Mouse (Mus musculus) embryo, embryonic 10.5 days (tissue): ENCODE results near the gene Scmh1.
"Not testable (repeated sequence)": the region's sequence is repeated elsewhere in the genome, so short reads cannot be mapped to it uniquely, and the experiment has no call there.

ENCODE experiments used
- DNase-seq: peaks from one replicate; pipeline ENCODE4 v3.0.0-alpha.2; 2015; ENCODE audit warnings: low spot score

Scmh1 gene

DNA sequence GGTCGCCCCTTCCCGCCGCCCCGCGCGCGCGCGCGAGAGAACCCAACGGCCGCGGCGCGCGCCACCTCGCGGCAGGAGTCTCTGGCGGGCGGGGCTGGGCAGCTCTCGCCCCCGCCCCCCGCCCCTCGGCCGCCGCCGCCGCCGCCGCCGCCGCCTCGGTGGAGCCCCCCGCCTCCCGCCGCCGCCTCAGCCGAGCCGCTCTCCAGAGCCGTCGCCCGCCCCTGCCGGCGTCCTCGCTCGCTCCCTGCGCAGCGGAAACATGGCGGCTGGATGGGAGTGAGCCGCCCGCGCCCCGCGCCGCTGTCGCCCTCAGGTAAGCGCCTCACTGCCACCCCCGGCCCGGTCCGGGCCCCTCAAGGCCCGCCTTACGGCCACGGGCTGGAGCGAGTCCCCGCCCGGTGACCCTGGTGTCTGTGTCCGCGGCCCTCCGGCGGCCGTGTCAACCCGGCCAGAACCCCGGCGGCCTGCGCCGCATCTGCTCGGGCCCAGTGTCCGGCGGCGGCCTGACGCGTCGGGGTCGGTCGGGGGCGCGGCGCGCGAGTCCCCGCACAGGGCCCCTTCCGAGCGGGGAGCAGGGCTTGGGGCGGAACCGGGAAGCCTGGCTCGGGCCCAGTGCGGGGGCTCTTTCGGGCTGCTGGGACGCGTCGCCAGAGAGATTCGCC lies at the start of gene Scmh1:
TSS of gene Scmh1 (plus strand) at position 138 of the 662 bp plus-strand sequence.
- peak; percentile 88 for DNase-seq

DNA sequence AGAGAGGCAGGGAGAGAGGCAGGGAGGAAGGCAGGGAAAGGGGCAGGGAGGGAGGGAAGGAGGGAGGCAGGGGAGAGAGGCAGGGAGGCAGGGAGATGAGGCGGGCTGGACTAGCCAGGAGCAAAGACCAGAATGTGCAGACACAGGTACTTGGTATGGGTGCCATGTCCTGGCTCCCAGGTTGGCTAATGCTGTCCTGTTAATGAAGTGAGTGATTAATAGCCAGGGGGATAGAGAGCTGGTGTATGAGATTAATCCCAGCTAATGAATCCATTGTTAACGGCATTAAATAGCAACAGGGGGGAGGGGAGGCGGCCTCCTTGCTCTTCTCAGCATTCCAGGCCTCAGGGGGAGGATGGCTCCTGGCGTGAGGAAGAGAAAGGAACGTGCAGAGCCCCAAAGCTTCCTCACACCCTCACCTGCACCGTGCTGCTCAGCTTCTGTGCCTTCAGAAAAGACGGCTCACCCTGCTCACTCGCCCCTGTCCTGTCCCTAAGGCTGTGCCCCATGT lies 45.0 kb upstream of the Scmh1 start:
- no peak for DNase-seq

DNA sequence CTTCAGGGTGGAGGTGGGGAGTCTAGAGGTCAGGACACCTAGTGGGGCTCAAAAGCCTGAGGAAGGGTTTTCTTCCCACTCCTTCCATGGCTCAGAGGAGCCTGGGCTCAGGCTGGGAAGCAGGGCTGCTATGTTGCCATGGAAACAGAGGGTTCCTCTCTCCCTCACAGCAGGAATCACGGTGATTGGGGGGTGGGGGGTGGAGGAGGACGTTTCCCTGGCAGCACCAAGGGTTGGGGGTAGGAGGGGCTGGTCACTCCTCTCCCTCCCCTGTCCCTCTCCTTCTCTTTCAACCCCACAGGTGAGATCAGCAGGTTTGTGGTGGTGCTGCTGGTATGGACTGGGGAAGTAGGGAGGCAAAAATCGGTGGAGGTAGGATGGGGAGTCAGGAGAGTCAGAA lies 40.4 kb upstream of the Scmh1 start:
- DNase-seq: peak; percentile 58

DNA sequence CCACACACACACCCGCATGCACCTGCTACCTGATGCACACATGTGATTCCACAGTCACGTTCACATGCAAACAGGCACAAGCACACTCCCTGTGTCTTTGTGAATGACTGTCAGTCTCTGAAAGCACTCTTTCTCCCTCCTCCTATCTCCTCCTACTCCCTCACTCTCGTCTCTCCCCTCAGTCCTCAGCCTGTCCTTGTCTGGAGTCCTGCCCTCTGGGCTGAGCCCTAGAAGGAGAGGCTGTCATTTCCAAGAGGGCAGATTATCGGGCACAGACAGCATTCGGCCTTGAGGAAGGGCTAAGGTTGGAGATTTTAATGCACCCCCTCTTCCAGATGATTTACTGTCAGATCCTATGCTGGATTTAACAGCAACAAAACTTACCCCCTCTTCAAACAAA lies 39.6 kb upstream of the Scmh1 start:
- no peak for DNase-seq

DNA sequence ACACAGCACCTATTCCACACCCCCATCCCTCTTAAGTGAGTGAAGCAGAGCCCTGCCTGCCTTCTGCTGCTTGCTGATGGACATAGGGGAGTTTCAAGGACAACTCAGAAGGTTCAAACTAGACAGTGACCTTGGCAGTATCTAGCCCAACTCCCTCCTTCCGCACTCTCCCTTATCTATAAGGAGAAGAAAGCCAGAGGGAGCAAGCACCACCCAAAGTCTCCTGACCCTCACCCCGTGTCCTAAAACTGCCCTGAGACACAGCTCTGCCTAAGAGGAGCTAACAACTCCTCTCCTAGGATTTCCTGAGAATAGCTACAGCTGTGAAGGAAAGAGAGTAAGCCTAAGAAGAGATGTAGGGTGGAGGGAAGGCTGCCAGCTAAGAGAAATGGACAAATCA lies 37.0 kb upstream of the Scmh1 start:
- no peak for DNase-seq

DNA sequence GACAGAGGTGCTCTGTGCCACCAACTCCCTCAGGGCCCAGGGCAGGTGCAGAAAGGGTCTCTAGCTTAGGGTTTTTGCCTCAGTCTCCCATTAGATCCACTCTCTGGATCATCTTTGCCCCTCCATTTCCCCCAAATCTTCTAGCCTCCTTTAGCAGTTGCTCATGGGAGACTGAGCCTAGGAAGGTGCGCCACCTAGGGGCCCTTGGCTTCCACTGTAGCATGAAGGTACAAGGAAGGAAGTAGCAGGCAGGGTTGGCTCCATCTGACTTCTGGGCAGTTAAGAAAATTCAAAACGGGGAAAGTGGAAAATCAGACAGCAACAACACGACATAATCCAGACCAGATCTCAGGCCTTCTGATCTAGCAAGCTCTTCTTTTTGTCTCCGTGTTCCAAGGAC lies 36.4 kb upstream of the Scmh1 start:
- peak; percentile 82 for DNase-seq

DNA sequence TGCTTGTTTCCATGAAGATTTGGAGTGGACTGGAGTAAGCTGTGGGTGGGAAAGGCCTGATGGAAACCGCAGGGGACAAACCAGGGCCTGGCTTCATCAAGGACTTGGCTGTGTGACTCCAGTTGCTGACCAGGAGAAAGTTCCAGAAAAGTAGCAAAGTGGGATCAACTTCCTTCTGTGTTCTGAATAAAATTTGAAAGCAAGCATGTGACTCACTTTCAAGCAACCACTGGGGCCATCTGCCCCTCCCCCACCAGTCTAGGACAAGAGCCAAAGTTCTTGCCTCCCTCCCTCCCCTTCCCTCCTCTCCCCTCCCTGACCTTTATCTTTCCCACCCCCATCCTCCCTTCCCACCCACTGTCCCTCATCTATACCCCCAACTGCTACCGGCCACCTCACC lies 35.9 kb upstream of the Scmh1 start:
- DNase-seq: no peak

DNA sequence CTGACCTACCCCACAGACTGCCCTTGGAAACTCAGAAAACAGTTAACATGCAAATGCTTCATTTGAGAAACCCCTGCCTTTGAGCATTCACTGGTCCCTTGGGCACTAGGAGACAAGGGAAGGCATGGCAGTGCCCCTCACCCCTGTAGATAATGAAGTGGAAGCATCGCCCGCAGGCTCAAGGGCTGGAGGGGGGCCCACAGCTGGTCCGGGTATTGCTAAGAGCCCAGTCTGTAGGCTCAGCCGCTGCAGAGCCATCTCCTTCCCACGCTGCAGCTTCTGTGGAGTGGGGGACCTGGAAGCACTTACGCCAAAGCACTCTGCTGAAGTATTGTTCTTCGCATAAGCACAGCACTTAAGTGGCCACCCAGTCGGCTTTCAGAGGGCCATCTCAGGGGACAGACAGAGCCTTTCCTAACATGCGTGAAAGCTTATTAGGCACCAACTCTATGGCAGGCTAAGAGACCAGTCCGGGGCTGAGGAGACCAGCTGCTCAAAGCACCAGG lies 35.2 kb upstream of the Scmh1 start:
- DNase-seq: no peak

DNA sequence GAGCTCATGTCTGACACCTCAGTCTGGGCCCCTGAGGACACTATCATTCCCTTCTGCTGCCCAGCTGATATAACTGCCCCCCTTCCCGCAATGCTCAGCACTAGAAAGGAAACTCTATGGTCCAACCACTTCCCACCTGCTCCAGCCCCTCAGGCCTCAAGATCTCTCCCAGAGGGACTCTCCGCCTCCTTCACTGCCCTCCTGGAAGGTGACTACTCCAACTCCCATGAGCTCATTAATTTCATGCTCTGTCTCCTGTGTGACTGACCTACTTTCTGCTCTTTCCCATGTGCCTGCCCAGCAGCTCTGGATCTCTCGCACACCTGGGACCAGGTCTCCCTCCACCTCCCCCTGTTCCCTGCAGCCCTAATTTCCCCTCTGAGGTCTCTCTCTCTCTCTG lies 32.2 kb upstream of the Scmh1 start:
- DNase-seq: no peak

DNA sequence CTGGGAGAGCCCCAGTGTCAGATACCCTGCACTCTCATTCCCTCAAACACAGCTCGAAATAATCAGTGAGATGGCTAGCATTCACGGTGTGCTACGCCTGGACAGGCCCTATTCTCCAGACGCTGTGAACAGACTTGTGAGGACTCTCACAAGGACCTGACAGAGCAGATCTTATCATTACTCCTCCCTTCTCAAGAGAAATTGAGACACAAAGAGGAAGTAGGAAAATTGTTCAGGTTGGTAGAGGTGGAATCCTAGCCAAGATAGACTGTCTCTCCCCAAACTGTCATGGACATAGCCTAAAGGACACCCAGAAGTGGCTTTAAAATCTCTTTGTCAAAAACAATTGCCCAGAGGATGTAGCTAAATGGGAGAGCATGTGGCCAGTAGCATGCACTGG lies 31.3 kb upstream of the Scmh1 start:
- no peak for DNase-seq

DNA sequence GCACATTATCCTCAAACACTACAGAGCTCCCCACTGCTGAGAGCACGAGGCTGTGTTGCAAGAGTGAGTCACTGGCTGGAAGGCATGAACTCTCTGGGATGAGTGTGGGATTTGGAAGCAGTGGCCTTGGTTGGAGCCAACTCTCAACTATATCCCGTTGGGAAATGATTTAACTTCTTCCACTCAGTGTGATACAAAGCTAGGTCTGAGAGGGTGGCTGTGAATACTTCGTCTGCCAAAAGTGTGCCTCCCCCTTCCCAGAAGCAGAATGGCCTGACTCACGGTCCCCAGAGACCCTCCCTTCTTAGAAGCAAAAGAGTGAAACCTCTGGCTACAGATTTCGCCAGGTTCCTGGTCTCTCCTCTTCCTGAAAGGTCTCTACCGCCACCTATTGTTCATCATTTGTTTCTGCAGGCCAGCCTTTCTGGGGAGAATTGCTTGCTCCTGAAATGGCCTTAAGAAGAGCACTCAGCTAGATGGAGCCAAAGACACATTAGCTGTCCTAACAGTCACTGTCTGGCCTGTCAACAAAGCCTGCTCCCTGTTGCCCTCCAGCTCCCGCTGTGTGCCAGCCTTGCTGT lies 24.2 kb upstream of the Scmh1 start:
- DNase-seq: peak; percentile 97

DNA sequence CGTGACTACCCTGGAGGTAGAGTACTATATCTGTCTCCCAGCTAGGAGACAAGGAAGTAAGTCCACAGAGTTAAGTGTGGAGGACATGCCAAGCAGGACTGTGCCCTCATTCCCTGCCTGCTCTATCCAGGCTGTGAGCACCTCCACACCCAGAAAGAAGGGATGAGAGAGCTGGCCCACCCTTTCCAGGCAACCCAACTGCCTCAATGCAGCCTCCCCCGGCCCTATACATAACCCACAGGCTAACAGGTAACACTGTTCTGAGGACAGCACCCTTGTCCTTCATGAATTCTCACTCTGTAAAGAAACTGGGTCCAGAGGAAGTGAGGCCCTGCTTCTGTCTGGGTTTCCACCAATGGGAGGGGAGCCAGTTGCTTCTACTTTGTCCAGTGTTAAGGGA lies 19.6 kb upstream of the Scmh1 start:
- DNase-seq: no peak

DNA sequence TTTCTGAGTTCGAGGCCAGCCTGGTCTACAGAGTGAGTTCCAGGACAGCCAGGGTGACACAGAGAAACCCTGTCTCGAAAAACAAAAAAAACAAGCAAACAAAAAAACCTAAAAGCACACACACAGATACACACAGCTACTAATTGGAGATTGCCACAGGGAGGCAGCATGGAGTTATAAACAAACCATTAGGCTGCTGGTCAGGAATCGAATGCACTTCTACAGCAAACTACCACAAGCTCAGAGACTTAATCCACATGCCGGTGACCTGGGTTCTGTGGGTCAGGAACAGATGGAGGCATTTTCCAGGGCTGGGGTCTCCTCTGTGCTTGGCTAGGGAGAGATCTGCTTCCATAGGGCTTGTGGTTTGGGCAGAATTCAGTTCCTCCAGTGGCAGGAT lies 17.6 kb upstream of the Scmh1 start:
- peak; percentile 54 for DNase-seq

DNA sequence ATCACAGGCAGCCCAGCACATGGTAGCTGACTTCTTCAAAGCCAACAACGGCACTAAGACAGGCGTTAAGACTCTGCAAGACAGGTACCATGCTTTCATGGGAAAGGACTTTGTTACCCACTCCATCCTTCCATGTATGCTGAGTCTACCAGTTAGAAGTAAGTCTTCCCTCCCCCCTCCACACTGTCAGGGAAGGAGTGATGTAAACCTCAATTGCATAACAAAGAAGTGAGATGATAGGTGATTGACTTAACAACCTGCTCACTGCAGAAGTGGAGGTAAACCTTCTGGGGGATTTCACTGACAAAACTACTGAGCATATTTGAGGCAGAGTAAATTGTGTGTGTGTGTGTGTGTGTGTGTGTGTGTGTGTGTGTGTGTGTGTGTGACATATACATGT lies 17.1 kb upstream of the Scmh1 start:
- DNase-seq: no peak

DNA sequence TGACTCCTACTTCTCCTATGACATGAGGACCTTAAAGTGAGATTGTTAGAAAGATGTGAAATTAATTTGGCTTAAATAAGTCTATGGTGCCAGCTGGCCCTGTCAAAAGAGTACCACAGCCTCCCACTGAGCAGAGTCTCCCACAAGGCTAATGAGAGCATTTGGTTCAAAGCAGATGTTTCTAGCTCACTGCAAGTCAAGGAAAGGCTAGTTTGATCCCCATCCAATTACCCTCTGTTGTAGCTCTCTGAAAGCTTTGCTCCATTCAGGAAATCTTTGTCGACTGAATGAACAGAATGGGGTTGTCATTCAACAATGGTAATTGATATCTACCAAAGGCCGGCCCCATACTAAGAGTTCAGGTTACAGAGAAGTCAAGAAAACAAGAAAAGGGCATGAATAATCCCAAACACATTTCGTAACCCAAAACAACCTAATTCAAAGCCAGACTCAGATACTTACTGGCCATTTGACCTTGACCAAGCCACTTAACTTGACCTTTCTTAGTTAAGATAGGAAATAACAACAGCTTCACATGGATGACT lies 16.0 kb upstream of the Scmh1 start:
- DNase-seq: peak; percentile 71

DNA sequence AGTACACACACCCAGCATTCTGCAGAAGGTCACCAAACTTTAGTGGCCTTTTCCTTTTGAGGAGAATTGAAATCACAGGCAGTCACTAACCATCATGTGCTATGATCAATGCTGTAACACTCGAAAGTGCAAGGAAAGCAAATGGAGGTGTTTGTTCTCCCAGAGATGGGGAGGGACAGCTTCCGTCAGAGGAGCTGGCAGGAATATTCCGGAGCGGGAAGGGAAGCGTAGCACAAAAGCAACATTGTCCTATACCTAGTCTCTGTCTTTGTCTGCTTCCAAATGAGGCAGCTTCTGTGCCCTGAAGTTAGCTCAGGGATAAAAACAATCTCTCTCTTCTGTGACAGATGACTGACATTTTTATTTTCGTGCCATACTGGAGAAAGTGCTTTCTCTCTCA lies 15.5 kb upstream of the Scmh1 start:
- peak; percentile 32 for DNase-seq

DNA sequence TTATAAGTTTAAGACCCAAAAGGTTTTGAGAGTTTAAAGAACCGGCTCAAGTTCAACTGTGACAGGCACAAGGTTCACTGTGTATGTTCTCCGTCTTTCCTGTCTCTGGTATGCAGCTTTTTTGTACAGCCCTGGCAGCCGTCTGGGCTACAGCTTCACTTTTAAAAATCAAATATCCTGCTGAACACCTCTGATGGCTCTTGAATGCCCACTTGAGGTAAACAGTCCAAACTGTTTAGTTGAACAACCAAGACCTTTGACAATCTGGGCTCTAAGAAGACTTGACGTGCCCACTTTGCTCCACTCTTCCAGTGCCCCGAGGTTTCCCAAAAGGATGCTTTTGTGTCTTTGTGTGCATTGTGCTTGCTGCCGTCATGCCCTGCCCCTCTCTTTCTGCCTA lies 13.5 kb upstream of the Scmh1 start:
- no peak for DNase-seq

DNA sequence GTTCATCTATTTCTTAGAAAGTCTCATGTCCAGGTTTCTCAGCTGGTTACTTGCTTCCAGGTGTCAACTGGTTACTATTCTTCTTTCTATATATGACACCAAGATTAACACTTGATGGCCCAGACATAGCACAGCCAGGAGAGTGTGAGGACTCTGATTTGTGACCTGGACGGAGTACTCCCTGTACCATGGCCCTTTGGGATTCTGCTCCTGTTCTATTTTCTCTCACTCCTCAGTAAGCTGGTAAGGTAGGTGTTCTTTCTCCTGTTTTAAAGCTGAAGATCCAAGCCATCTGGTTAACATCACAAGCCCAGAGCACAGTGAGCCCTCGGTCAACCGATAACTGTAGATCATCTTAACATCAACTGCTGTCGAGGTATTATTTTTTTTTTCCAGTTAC lies 12.7 kb upstream of the Scmh1 start:
- no peak for DNase-seq

DNA sequence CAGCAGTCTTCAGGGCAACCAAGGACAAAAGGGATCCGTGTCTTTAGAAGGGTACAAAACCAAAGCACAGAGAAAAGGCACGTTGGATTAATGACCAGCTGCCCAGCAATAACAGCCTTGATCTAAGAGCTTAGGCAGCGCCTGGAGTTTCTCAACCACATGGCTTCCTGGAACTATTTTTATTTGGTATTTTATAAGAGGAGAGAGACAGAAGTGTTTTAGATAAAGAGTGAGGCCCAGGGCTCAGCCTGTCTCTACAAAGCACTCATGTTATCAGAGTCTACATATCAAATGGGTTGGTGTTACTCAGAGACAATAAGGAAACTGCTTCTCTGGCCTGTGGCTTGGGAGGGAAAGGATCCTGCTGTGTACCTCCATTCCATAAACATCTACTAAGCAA lies 12.3 kb upstream of the Scmh1 start:
- DNase-seq: no peak

DNA sequence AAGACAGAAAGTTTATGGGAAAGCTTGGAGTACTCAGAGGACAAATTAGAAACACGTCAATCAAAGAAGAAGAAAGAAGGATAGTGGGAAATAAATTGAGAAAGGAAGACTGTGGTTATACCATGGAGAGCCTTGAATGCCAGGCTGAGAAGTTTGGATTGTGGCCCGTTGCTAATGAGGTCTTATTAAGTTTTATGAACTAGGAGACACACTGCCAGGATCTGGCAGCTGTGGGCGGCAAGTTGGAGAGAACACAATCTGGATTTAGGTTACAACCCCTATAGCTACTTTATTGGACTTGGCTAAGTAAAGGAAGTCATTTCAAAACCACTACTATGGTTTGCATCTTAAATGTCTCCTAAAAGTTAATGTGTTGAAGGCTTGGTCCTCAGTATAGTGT lies 4.8 kb upstream of the Scmh1 start:
- DNase-seq: no peak

DNA sequence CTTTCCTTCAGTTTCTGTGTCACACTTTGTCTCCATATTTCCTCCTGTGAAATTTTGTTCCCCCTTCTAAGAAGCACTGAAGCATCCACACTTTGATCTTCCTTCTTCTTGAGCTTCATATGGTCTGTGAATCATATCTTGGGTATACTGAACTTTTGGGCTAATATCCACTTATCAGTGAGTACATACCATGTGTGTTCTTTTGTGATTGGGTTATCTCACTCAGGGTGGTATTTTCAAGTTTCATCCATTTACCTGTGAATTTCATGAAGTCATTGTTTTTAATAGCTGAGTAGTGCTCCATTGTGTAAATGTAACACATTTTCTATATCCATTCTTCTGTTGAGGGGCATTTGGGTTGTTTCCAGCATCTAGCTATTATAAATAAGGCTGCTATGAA lies 3.0 kb upstream of the Scmh1 start:
- DNase-seq: not testable (repeated sequence)

DNA sequence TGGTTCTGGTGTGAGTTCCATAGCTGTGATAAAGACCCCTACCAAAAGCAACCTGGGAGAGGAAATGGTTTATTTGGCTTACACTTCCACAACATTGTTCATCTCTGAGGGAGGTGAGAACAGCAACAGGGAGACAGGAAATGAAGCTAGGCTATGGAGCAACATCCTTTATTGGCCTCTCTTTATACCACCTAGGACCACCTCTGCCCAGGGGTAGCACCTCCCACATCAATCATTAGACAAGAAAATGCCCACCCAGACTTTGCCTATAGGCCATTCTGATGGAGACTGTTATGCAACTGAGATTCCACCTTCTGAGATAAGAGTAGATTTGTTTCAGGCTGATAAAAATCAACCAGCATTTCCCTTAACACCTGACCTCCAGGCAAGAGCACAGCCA lies 834 bp upstream of the Scmh1 start:
- no peak for DNase-seq

DNA sequence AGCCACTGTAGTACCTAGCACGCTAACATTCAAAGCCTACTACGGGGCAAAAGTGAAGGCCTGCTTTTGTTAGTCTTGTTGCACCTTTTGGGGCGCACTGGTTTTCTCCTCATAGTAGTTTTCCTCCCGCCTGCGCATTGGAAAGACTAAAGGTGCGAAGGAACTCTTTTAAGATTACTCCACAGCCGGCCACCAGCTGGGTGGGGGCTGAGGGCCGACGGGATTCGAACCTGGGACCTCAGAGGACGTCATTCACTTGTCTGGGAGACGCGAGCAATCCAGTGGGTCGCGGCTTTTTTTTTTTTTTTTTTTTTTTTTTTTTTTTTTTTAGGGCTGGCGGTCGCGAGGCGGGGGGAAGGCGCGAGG lies 320 bp upstream of the Scmh1 start:
- no peak for DNase-seq
